In the genomic region with DNA sequence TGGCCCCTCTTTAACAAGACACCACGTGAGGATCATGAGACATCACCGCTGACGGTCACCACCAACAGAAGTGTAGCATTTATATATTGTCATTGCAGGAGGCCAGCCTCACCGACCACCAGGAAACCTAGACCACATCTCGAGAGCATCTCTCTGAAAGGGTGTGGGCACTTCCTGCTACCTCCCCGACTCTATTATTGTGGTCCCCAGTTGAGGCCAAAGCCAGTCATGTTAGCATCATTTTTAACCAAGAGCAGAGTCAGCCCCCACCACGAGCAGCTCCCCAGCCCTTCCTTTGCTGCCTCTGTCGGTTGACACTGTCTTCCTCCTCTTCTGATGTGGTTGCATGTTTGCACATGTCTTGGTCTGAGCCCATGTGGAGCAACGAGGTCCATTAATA, we compare ENCODE assay signal across 24 mouse cellular contexts.
DNase-seq lines count a peak whose midpoint lies in the region; ATAC-seq lines count a peak whose summit lies in the region.
"Had no signal": no experiment of that assay in that cellular context is flagged by ENCODE, and none has a peak within 500 bp of the region (broad histone marks: within the 10 kb centered on the region; RNA-seq: fewer than 3 reads in every experiment).

No protein-coding gene starts in this region.

- no peak overlapping the region for H3K27ac ChIP-seq in limb, embryonic 10.5 days
- H3K27ac ChIP-seq: embryonic facial prominence, embryonic 15.5 days; forebrain, embryonic 10.5 days; heart, embryonic 10.5 days; hindbrain, embryonic 14.5 days; left cerebral cortex, adult 2 months; limb, embryonic 12.5 days; liver, embryonic 14.5 days; midbrain, embryonic 12.5 days; stomach, postnatal 0 days had no signal

- H3K4me1 ChIP-seq in limb, embryonic 10.5 days, result no peaks in the 10 kb centered on the region
- H3K4me1 ChIP-seq: embryonic facial prominence, embryonic 15.5 days; heart, embryonic 10.5 days; limb, embryonic 12.5 days had no signal

- ATAC-seq in CD4-positive, CD25-positive, alpha-beta regulatory T cell, adult 4 months, result peak; percentile 69
- ATAC-seq in common myeloid progenitor, adult 5-6 weeks (replicated peaks; ENCODE audit: low read depth, poor library complexity, severe bottlenecking), result peak; percentile 93
- peak; percentile 88 for ATAC-seq in monocyte, adult 5-6 weeks (replicated peaks; ENCODE audit: insufficient number of reproducible peaks, low FRiP score, low TSS enrichment, poor library complexity, severe bottlenecking)

- no peaks in the 10 kb centered on the region for H3K27me3 ChIP-seq in limb, embryonic 10.5 days (ENCODE audit: low read depth, poor library complexity, severe bottlenecking)
- H3K27me3 ChIP-seq: embryonic facial prominence, embryonic 15.5 days; limb, embryonic 12.5 days; midbrain, embryonic 12.5 days had no signal

- H3K4me3 ChIP-seq in limb, embryonic 10.5 days, result no peak overlapping the region
- H3K4me3 ChIP-seq: embryonic facial prominence, embryonic 15.5 days; forebrain, embryonic 10.5 days; heart, embryonic 10.5 days; left cerebral cortex, adult 2 months; limb, embryonic 12.5 days; midbrain, embryonic 12.5 days; myocyte had no signal

- 82% methylated on average over 9 of the region's 9 CpGs for WGBS in limb, embryonic 10.5 days

- no peaks in the 10 kb centered on the region for H3K9me3 ChIP-seq in limb, embryonic 10.5 days (replicated peaks)
- H3K9me3 ChIP-seq: embryonic facial prominence, embryonic 15.5 days; forebrain, embryonic 10.5 days; heart, embryonic 10.5 days; limb, embryonic 12.5 days; midbrain, embryonic 12.5 days had no signal

- H3K36me3 ChIP-seq in limb, embryonic 10.5 days, result no peaks in the 10 kb centered on the region
- H3K36me3 ChIP-seq: embryonic facial prominence, embryonic 15.5 days; forebrain, embryonic 10.5 days; heart, embryonic 10.5 days; limb, embryonic 12.5 days; midbrain, embryonic 12.5 days had no signal

- DNase-seq in thymus, postnatal 14 days, result peak; percentile 41
- DNase-seq in c-Kit-positive CD71-positive TER-119-positive erythroid progenitor cells, embryonic 14.5 days (ENCODE audit: low spot score), result no peak
- no peak for DNase-seq in layer of hippocampus, postnatal 14 days (ENCODE audit: low spot score in 2 of 2)
- DNase-seq in limb, embryonic 10.5 days (ENCODE audit: low spot score), result no peak
- DNase-seq: adrenal gland, postnatal 25 days; cerebellum, adult 8-10 months; heart, postnatal 10 days; kidney, adult 11 months; kidney, postnatal 10 days; lung, postnatal 10 days; right cerebral cortex, adult 18-20 months had no signal
